Mouse (Mus musculus) limb, embryonic 13.5 days (tissue): ENCODE measurements around the gene Raver1. TPM values are rescaled to one million over a fixed set of nuclear protein-coding genes. Genes with fewer than 3 reads are reported as not detected.

Source experiments
- ATAC-seq: fragments of 200-750 bp; cut with Nextera tagmentation; 2 replicates; pipeline ENCODE4 v1.8.0; 2017; ENCODE audit warnings: low read depth, moderate number of reproducible peaks, moderate TSS enrichment; ENCODE audit not compliant: low FRiP score
- H3K27ac ChIP-seq: fragments of 300-500 bp; sonication (generic); 2 replicates; pipeline ENCODE4 v1.5.1; 2015; ENCODE audit warnings: inconsistent platforms, mild to moderate bottlenecking, moderate library complexity
- H3K27me3 ChIP-seq: fragments of 300-500 bp; sonication (generic); 2 replicates; pipeline ENCODE4 v1.6.1; 2015; ENCODE audit warnings: mild to moderate bottlenecking, inconsistent platforms
- H3K36me3 ChIP-seq: fragments of 300-500 bp; sonication (generic); 2 replicates; pipeline ENCODE4 v1.6.1; 2015; ENCODE audit warnings: inconsistent platforms, mild to moderate bottlenecking, moderate library complexity
- H3K4me1 ChIP-seq: fragments of 300-500 bp; sonication (generic); 2 replicates; pipeline ENCODE4 v1.6.1; 2015; ENCODE audit warnings: inconsistent platforms
- H3K4me2 ChIP-seq: fragments of 300-500 bp; sonication (generic); replicated peaks from 2 replicates; pipeline ENCODE4 v1.6.1; 2015; ENCODE audit warnings: inconsistent platforms, mild to moderate bottlenecking, moderate library complexity
- H3K4me3 ChIP-seq: fragments of 300-500 bp; sonication (generic); 2 replicates; pipeline ENCODE4 v1.5.1; 2015; ENCODE audit warnings: moderate library complexity, mild to moderate bottlenecking, inconsistent platforms
- H3K9ac ChIP-seq: fragments of 300-500 bp; sonication (generic); 2 replicates; pipeline ENCODE4 v1.6.1; 2015; ENCODE audit warnings: mild to moderate bottlenecking, inconsistent platforms
- H3K9me3 ChIP-seq: fragments of 300-500 bp; sonication (generic); 2 replicates; pipeline ENCODE4 v1.6.1; 2016; ENCODE audit warnings: inconsistent platforms
- WGBS: fragments of 180-500 bp; shearing (Covaris S2); methylation state at CpG from one replicate; pipeline ENCODE4 v1.1.7; 2015; 5-methylcytosine and 5-hydroxymethylcytosine counted together
- polyA plus RNA-seq: library from polyadenylated mRNA; unstranded; fragments of >200 nt; fragmentation: Nextera tagmentation; extraction: Ambion mirVana; gene quantifications from 2 replicates; pipeline ENCODE4 v1.2.1, GENCODE M21; 2015

The Raver1 gene
- polyA plus RNA-seq, 1 experiment from 2014 or later = 63.2 TPM

GRCm38 (mm10) chr9:21125502-21126258 is 33.9 kb upstream of the Raver1 start:
- no peak for ATAC-seq
- Histone ChIP-seq H3K27me3 (no peaks in the 10 kb centered on the region), H3K4me2 (no peak overlapping the region), H3K9ac (no peak overlapping the region), H3K36me3 (peaks cover 71% of the 10 kb centered on the region), H3K9me3 (no peaks in the 10 kb centered on the region), H3K4me1 (peaks cover 6% of the 10 kb centered on the region), H3K27ac (no peak overlapping the region), H3K4me3 (no peak overlapping the region)
- 86% methylated on average over 9 of the region's 9 CpGs for whole genome bisulfite sequencing

- Histone ChIP-seq H3K4me2 (no peak overlapping the region), H3K9me3 (no peaks in the 10 kb centered on the region), H3K4me3 (no peak overlapping the region), H3K27ac (no peak overlapping the region), H3K9ac (no peak overlapping the region), H3K4me1 (no peaks in the 10 kb centered on the region), H3K27me3 (no peaks in the 10 kb centered on the region), H3K36me3 (peaks cover 79% of the 10 kb centered on the region)
- no peak for ATAC-seq
- WGBS = 79% methylated on average over 5 of the region's 5 CpGs
Measured at GRCm38 (mm10) chr9:21124837-21125236, 33.0 kb upstream of the Raver1 start.

- no peak overlapping the region for H3K4me2 ChIP-seq
- H3K36me3 ChIP-seq = peaks cover 67% of the 10 kb centered on the region
- WGBS = 90% methylated on average over 16 of the region's 16 CpGs
- H3K27ac ChIP-seq = no peak overlapping the region
- H3K27me3 ChIP-seq = no peaks in the 10 kb centered on the region
- H3K9ac ChIP-seq = no peak overlapping the region
- ATAC-seq = no peak
- H3K4me3 ChIP-seq = no peak overlapping the region
- no peaks in the 10 kb centered on the region for H3K9me3 ChIP-seq
- no peaks in the 10 kb centered on the region for H3K4me1 ChIP-seq
Measured at GRCm38 (mm10) chr9:21121483-21121882, 29.7 kb upstream of the Raver1 start.

- Histone ChIP-seq H3K27ac (no peak overlapping the region), H3K4me1 (no peaks in the 10 kb centered on the region), H3K4me3 (no peak overlapping the region), H3K27me3 (no peaks in the 10 kb centered on the region), H3K9ac (no peak overlapping the region), H3K9me3 (no peaks in the 10 kb centered on the region), H3K4me2 (no peak overlapping the region), H3K36me3 (peaks cover 28% of the 10 kb centered on the region)
- no peak for ATAC-seq
- 79% methylated on average over 6 of the region's 6 CpGs for WGBS
Measured at GRCm38 (mm10) chr9:21117073-21117472, 25.3 kb upstream of the Raver1 start.

GRCm38 (mm10) chr9:21115105-21115504 is 23.3 kb upstream of the Raver1 start:
- H3K4me3 ChIP-seq = no peak overlapping the region
- 86% methylated on average over 8 of the region's 8 CpGs for WGBS
- no peak overlapping the region for H3K27ac ChIP-seq
- H3K9me3 ChIP-seq = no peaks in the 10 kb centered on the region
- no peaks in the 10 kb centered on the region for H3K27me3 ChIP-seq
- H3K36me3 ChIP-seq = peaks cover 8% of the 10 kb centered on the region
- no peak overlapping the region for H3K4me2 ChIP-seq
- H3K4me1 ChIP-seq = no peaks in the 10 kb centered on the region
- no peak overlapping the region for H3K9ac ChIP-seq
- ATAC-seq = no peak

GRCm38 (mm10) chr9:21114190-21114589 is 22.4 kb upstream of the Raver1 start:
- ATAC-seq = no peak
- H3K27ac ChIP-seq = no peak overlapping the region
- H3K9ac ChIP-seq = no peak overlapping the region
- 95% methylated on average over 7 of the region's 7 CpGs for WGBS
- no peaks in the 10 kb centered on the region for H3K9me3 ChIP-seq
- peaks cover 5% of the 10 kb centered on the region; the same call in 1 of the 2 replicates for H3K36me3 ChIP-seq
- no peak overlapping the region for H3K4me3 ChIP-seq
- H3K4me1 ChIP-seq = no peaks in the 10 kb centered on the region
- no peak overlapping the region for H3K4me2 ChIP-seq
- no peaks in the 10 kb centered on the region for H3K27me3 ChIP-seq

GRCm38 (mm10) chr9:21113751-21114150 is 21.9 kb upstream of the Raver1 start:
- no peak for ATAC-seq

GRCm38 (mm10) chr9:21107607-21108237 is 15.9 kb upstream of the Raver1 start:
- no peak overlapping the region for H3K9ac ChIP-seq
- no peak overlapping the region for H3K27ac ChIP-seq
- WGBS = 45% methylated on average over 23 of the region's 23 CpGs
- ATAC-seq = no peak
- H3K4me1 ChIP-seq = no peaks in the 10 kb centered on the region
- no peak overlapping the region for H3K4me3 ChIP-seq
- no peak overlapping the region for H3K4me2 ChIP-seq
- H3K9me3 ChIP-seq = no peaks in the 10 kb centered on the region
- H3K27me3 ChIP-seq = no peaks in the 10 kb centered on the region
- H3K36me3 ChIP-seq = peaks cover 17% of the 10 kb centered on the region

More at GRCm38 (mm10) chr9:21113751-21114150, 21.9 kb upstream of the Raver1 start:
- Histone ChIP-seq H3K9me3 (no peaks in the 10 kb centered on the region), H3K27me3 (no peaks in the 10 kb centered on the region), H3K27ac (no peak overlapping the region), H3K9ac (no peak overlapping the region), H3K4me1 (no peaks in the 10 kb centered on the region), H3K4me2 (no peak overlapping the region), H3K36me3 (peaks cover 9% of the 10 kb centered on the region; the same call in 1 of the 2 replicates), H3K4me3 (no peak overlapping the region)
- WGBS = 84% methylated on average over 6 of the region's 6 CpGs

GRCm38 (mm10) chr9:21105760-21106564 is 14.2 kb upstream of the Raver1 start:
- no peak overlapping the region for H3K4me2 ChIP-seq
- H3K9ac ChIP-seq = no peak overlapping the region
- no peaks in the 10 kb centered on the region for H3K9me3 ChIP-seq
- H3K27me3 ChIP-seq = no peaks in the 10 kb centered on the region
- no peaks in the 10 kb centered on the region for H3K4me1 ChIP-seq
- H3K4me3 ChIP-seq = no peak overlapping the region
- peaks cover 17% of the 10 kb centered on the region for H3K36me3 ChIP-seq
- no peak overlapping the region for H3K27ac ChIP-seq
- ATAC-seq = no peak
- WGBS = 77% methylated on average over 5 of the region's 5 CpGs

- ATAC-seq = no peak
- H3K4me3 ChIP-seq = no peak overlapping the region
- H3K9me3 ChIP-seq = no peaks in the 10 kb centered on the region
- H3K4me1 ChIP-seq = 0 out of 2 replicates have a peak, but pooled peaks cover 6% of the 10 kb centered on the region
- H3K27me3 ChIP-seq = no peaks in the 10 kb centered on the region
- H3K36me3 ChIP-seq = peaks cover 17% of the 10 kb centered on the region
- WGBS = 84% methylated on average over 6 of the region's 6 CpGs
- no peak overlapping the region for H3K27ac ChIP-seq
- H3K4me2 ChIP-seq = no peak overlapping the region
- H3K9ac ChIP-seq = no peak overlapping the region
Measured at GRCm38 (mm10) chr9:21104814-21105213, 13.0 kb upstream of the Raver1 start.

GRCm38 (mm10) chr9:21102076-21102475 is 10.3 kb upstream of the Raver1 start:
- ATAC-seq = no peak
- 85% methylated on average over 2 of the region's 2 CpGs for WGBS
- Histone ChIP-seq H3K4me1 (0 out of 2 replicates have a peak, but pooled peaks cover 6% of the 10 kb centered on the region), H3K9me3 (no peaks in the 10 kb centered on the region), H3K27me3 (no peaks in the 10 kb centered on the region), H3K9ac (no peak overlapping the region), H3K36me3 (peaks cover 5% of the 10 kb centered on the region; the same call in 1 of the 2 replicates), H3K27ac (no peak overlapping the region), H3K4me2 (no peak overlapping the region), H3K4me3 (no peak overlapping the region)
